Mouse (Mus musculus): Measurements from ENCODE around the gene Cyb5r3. TPM values are rescaled to one million over a fixed set of nuclear protein-coding genes. Genes with fewer than 3 reads are reported as not detected.
A peak's percentile ranks its signal among the peaks of the same experiment; 100 is the strongest.

Gene Cyb5r3
- polyA plus RNA-seq, 1 experiment = 230 TPM

GRCm38 (mm10) chr15:83176653-83177052 lies 4.3 kb upstream of the Cyb5r3 start:
- WGBS = 74% methylated on average over 4 of the region's 4 CpGs
- Histone ChIP-seq H3K4me1 (ENCODE audit: control insufficient read depth, insufficient read depth, low read length) (peaks cover 7% of the 10 kb centered on the region), H3K4me3 (ENCODE audit: insufficient read depth, low read depth, low read length) (no peak overlapping the region), H3K36me3 (ENCODE audit: control insufficient read depth, insufficient read depth, low read length) (no peaks in the 10 kb centered on the region), H3K27me3 (replicated peaks; ENCODE audit: control insufficient read depth, insufficient read depth, low read length) (no peaks in the 10 kb centered on the region), H3K27ac (ENCODE audit: insufficient read depth, low read depth, low read length) (no peak overlapping the region)
- TF ChIP-seq CTCF (conservative IDR thresholded peaks at IDR 0.05; ENCODE audit: insufficient read depth, insufficient read length, low read depth, low read length) = no peak
- TF ChIP-seq POLR2A (IDR thresholded peaks at IDR 0.05; ENCODE audit: low read depth, low read length) = no peak
- no peak for DNase-seq

- 93% methylated on average over 14 of the region's 14 CpGs for WGBS
- H3K4me1 ChIP-seq (ENCODE audit: control insufficient read depth, insufficient read depth, low read length) = peaks cover 21% of the 10 kb centered on the region
- no peak overlapping the region for H3K27ac ChIP-seq (ENCODE audit: insufficient read depth, low read depth, low read length)
- H3K27me3 ChIP-seq (replicated peaks; ENCODE audit: control insufficient read depth, insufficient read depth, low read length) = no peaks in the 10 kb centered on the region
- no peak overlapping the region for H3K4me3 ChIP-seq (ENCODE audit: insufficient read depth, low read depth, low read length)
- TF ChIP-seq POLR2A (IDR thresholded peaks at IDR 0.05; ENCODE audit: low read depth, low read length) = no peak
- no peak for TF ChIP-seq CTCF (conservative IDR thresholded peaks at IDR 0.05; ENCODE audit: insufficient read depth, insufficient read length, low read depth, low read length)
- H3K36me3 ChIP-seq (ENCODE audit: control insufficient read depth, insufficient read depth, low read length) = no peaks in the 10 kb centered on the region
- DNase-seq = no peak
Observed at GRCm38 (mm10) chr15:83173914-83174884, 1.8 kb upstream of the Cyb5r3 start.

GRCm38 (mm10) chr15:83171712-83172481 lies 495 bp downstream of the Cyb5r3 start:
- Histone ChIP-seq H3K4me1 (ENCODE audit: control insufficient read depth, insufficient read depth, low read length) (peaks cover 32% of the 10 kb centered on the region), H3K27me3 (replicated peaks; ENCODE audit: control insufficient read depth, insufficient read depth, low read length) (no peaks in the 10 kb centered on the region), H3K4me3 (ENCODE audit: insufficient read depth, low read depth, low read length) (peak overlapping the region; percentile 71), H3K36me3 (ENCODE audit: control insufficient read depth, insufficient read depth, low read length) (no peaks in the 10 kb centered on the region), H3K27ac (ENCODE audit: insufficient read depth, low read depth, low read length) (peak overlapping the region; percentile 77)
- peak; percentile 98 for DNase-seq
- under 1% methylated on average over 67 of the region's 67 CpGs for WGBS
- TF ChIP-seq POLR2A (IDR thresholded peaks at IDR 0.05; ENCODE audit: low read depth, low read length) (peak; percentile 49), CTCF (conservative IDR thresholded peaks at IDR 0.05; ENCODE audit: insufficient read depth, insufficient read length, low read depth, low read length) (peak; percentile 43)

- TF ChIP-seq POLR2A (IDR thresholded peaks at IDR 0.05; ENCODE audit: low read depth, low read length) = no peak
- Histone ChIP-seq H3K27me3 (replicated peaks; ENCODE audit: control insufficient read depth, insufficient read depth, low read length) (no peaks in the 10 kb centered on the region), H3K4me3 (ENCODE audit: insufficient read depth, low read depth, low read length) (peak overlapping the region; percentile 71), H3K27ac (ENCODE audit: insufficient read depth, low read depth, low read length) (no peak overlapping the region), H3K4me1 (ENCODE audit: control insufficient read depth, insufficient read depth, low read length) (peaks cover 35% of the 10 kb centered on the region), H3K36me3 (ENCODE audit: control insufficient read depth, insufficient read depth, low read length) (no peaks in the 10 kb centered on the region)
- DNase-seq = peak; percentile 38
- 37% methylated on average over 8 of the region's 8 CpGs for WGBS
Observed at GRCm38 (mm10) chr15:83170956-83171659, 1.3 kb downstream of the Cyb5r3 start.

- TF ChIP-seq POLR2A (IDR thresholded peaks at IDR 0.05; ENCODE audit: low read depth, low read length) (peak; percentile 26), CTCF (conservative IDR thresholded peaks at IDR 0.05; ENCODE audit: insufficient read depth, insufficient read length, low read depth, low read length) (no peak)
- Histone ChIP-seq H3K4me1 (ENCODE audit: control insufficient read depth, insufficient read depth, low read length) (peaks cover 35% of the 10 kb centered on the region), H3K36me3 (ENCODE audit: control insufficient read depth, insufficient read depth, low read length) (no peaks in the 10 kb centered on the region), H3K4me3 (ENCODE audit: insufficient read depth, low read depth, low read length) (peak overlapping the region; percentile 41), H3K27me3 (replicated peaks; ENCODE audit: control insufficient read depth, insufficient read depth, low read length) (no peaks in the 10 kb centered on the region), H3K27ac (ENCODE audit: insufficient read depth, low read depth, low read length) (peak overlapping the region; percentile 40)
- DNase-seq = peak; percentile 67
- 73% methylated on average over 8 of the region's 8 CpGs for WGBS
Observed at GRCm38 (mm10) chr15:83169772-83170722, 2.3 kb downstream of the Cyb5r3 start.
